Mouse (Mus musculus): ENCODE data around the gene Kif3a.

GRCm38 (mm10) chr11:53644017-53644416 is 76.8 kb downstream of the Kif3a start:
- TF ChIP-seq CTCF (IDR thresholded peaks at IDR 0.05; ENCODE audit: extremely low read depth, insufficient read length, insufficient replicate concordance, low read depth, low read length), result no peak
- TF ChIP-seq POLR2A (IDR thresholded peaks at IDR 0.05; ENCODE audit: low read depth, low read length), result no peak
